Mouse (Mus musculus) MEL-GATA-1-ER (cell line): ENCODE data around the gene Spata31d1d.
"Not testable (repeated sequence)": the region's sequence is repeated elsewhere in the genome, so short reads cannot be mapped to it uniquely, and the experiment has no call there.

Experiments used
- DNase-seq: peaks from one replicate; pipeline ENCODE4 v3.0.0-alpha.2; 2012; ENCODE audit warnings: low read depth; ENCODE audit errors: extremely low read depth

Spata31d1d gene

GRCm38 (mm10) chr13:59733936-59734335 is 2.4 kb upstream of the Spata31d1d start:
- DNase-seq: peak; percentile 74

- DNase-seq: peak; percentile 69
Measured at GRCm38 (mm10) chr13:59728378-59729093, 3.0 kb downstream of the Spata31d1d start.

DNA sequence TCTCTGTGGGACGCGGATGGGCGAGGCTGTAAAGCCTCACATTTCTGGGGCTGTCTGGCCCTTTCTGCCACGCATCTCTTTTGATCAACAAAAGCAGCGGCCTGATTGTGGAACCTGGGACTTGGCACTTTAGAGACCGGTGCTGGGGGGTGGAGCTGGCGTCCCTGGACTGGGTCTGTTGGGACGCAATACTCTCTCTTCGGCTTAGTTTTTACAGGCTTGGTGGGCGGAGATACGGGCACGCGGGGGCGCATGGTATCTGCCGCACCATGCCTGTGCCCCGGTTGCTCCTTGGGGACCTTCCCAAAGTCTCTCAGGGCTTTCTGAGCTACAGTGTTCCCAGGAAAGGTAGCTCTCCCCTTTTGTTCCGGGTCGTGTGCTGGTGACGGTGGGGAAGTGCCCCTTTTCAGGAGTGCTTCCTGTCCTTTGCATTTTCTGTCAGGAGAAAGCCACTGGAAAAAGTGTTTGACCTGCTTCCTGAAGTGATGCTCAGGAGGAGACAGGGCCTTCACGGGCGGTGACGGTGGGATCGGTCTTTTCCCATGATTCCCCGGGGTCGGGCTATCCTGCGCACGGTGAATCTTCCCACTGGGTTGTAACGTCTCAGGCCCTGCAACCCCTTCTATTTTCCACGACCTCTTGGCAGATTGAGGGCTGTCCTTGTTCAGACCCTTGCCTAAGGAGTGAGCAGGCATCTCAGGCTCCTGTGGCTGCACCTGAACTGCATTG is 5.2 kb downstream of the Spata31d1d start:
- DNase-seq: no peak

DNA sequence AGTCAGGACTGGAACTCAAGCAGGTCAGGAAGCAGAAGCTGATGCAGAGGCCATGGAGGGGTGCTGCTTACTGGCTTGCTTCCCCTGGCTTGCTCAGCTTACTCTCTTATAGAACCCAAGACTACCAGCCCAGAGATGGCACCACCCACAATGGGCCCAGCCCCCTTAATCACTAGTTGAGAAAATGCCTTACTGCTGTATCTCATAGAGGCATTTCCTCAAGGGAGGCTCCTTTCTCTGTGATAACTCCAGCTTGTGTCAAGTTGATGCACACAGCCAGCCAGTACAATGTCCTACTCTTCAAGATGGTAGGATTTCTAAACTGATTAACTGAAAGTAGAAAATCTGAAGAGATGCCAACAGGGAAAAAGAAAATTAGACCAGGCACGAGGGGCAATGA is 9.5 kb downstream of the Spata31d1d start:
- not testable (repeated sequence) for DNase-seq

DNA sequence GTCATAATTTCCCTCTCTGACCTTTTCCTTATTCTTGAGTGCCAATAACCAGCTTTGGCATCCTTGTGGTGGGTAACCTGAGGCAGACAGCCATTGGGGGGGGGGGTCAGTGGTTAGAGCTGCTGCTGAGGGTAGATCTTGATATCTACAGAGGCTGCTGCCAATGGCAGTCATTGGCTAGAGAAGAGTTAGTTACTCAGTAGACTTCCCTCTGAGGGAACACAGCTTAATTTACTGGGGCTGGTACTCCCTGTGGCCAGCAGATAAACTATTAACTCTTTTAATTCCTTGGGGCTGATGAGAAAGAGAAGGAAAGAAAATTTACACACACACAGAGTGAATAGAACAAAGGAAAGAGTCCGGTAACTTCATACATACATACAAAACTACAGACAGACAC is 12.1 kb downstream of the Spata31d1d start:
- no peak for DNase-seq

DNA sequence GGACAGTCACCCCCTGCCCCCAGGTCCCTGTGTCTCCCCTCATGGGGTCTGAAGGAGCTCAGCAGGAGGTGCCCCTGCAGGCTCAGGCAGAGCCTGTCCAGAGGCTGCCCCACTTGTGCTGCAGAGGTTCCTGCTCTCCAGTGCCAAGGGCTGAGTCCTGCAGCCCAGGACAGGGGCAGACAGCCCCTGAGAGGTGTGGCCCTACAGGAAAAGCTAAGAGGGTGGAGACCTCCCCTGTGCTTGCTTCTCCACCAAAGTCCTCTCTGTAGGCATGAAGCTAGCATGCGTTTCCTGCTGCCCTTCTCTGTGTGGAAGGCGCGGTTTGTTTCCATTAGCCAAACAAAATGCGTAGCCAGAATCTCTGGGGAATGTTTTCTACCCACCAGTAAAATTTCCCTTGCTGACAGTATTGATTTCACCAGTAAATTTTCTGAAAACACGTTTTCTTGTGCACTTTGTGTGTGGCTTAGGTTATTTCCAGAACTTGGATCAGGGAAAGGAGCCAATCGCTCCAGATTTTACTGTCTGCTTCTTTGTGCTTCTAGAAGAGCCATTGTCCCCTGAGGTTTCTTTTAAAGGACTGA is 12.6 kb downstream of the Spata31d1d start:
- not testable (repeated sequence) for DNase-seq

DNA sequence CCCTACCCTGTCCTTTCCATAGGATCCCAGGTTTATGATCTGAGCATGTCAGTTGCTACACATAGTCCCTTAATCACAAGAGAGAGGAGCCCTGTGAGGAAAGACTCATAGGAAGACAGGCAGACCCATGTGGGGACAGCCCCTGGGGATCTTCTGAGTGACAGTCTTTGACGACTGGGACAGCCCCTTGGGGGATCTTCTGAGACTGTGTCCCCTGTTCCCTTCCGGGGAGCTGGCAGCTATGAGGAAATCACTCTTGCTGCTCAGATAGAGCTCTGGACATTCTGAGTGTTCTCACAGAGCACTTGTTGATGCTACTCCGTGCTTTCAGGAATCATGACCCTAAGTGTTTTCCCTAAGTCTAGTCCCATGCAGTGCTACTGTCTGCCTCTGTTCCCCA is 17.8 kb downstream of the Spata31d1d start:
- DNase-seq: no peak

DNA sequence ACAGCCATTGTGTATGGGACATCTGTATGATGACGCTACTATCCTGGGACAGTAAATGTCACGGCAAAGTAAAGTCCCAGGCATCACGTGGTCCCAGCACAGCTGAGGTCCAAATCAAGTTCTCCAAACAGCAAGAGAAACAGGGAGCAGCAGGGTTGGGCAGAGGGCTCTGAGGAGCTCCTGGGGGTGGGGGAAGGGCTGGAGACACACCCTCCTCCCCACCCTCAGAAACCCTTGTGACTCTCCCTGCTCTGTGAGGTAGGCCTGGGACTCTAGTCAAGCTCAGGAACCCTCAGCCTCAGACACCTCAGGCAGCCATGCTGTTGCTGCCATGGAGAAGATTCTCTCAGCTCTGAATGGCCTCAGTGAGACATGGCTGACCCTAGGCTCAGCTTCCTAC is 19.6 kb downstream of the Spata31d1d start, which contains the start of gene Spata31d1b:
TSS of gene Spata31d1b (plus strand) at position 301 of the 400 bp plus-strand sequence.
- not testable (repeated sequence) for DNase-seq

DNA sequence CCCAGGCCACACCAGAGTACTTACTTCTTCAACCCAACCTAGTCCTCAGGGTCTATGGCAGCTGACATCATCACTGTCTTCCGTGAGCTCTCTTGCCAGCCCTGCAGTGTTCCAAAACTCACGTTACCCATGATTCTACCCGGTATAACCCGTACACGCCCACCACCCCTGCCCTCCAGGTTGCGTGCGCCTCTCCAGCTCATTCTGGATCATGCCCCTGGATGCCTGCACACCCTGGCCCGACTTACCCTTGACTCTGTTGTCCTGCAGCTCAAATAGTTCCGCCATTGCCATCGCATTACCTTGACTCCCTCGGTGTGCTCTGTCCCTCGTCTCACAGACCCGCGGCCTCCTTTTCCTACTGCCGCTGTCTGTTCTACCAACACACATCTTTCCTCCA is 21.3 kb downstream of the Spata31d1d start, which contains the start of gene Spata31d1a:
TSS of gene Spata31d1a (minus strand) at position 101 of the 400 bp plus-strand sequence.
- DNase-seq: no peak

DNA sequence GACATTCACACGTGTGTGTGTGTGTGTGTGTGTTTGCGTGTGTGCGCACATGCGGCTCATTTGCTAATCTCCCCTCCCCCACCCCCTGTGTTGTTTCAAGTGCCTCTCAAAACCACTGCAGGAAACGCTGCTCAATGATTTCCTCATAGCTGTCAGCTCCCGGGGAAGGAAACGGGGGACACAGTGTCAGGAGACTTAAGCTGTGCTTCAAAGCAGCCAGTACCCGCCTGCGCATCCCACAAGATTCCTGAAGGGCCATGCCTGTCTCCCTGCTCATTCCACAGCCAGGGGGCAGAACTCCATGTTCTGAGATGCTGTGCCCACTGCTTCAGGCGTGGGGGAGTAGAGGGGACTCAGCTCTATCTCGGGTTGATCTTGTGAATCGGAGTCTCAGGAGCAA is 27.0 kb downstream of the Spata31d1d start:
- no peak for DNase-seq

DNA sequence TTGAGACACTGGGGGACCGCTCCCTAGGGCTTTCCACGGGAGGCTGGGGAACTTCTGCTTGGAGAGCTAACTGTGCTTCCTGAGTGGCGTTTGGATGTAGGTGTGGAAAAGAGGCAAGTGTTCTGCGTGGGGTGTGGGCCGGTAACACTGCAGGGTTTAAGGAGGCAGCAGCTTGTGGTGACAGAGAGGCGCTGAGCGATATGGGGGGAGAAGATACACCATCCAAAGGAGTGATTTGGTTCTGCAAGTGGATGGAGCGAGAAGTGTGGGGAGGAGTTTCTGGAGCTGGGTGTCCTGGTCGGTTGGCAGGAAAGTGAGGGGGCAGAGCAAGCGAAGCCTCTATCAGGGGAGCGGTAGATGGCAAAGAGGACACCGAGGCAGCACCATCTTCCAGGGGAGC is 28.0 kb downstream of the Spata31d1d start:
- no peak for DNase-seq

GRCm38 (mm10) chr13:59700137-59700536 is 31.4 kb downstream of the Spata31d1d start:
- DNase-seq: not testable (repeated sequence)

DNA sequence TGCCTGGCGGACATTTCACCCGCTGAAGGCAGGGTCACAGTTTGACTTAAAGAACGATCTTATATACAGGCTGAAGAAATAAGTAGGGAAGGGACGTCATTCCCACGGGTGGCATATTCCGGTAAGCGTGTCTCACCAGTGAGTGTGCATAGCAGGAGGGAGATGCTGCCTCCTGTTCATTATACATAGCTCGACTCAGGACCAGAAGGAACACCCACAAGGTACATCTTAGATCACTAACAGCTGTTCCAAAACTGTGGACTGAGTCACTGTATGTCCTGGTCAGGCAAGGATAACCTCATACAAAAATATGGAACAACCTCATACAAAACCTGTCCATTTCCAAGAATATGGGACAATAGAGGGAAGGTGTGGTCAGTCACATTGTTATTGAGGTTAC is 32.4 kb downstream of the Spata31d1d start:
- no peak for DNase-seq

DNA sequence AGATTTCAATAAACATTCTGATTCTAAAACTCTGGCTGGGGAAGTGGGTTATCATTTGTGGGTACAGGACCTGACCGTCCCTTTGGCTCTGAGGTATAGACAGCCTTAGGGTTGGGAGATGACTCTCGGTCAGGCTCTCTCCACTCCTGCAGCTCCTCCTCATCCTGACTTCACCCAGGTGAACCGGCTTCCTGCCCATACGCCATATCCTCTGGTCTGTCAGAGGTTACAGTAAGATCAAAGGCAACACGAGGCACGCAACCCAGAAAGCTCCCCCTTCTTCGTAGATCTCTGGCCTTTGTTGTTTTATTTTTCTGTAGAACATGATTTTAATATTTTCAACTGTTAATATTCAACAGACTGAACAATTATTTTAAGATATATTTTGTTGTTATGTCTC is 35.8 kb downstream of the Spata31d1d start:
- no peak for DNase-seq

- no peak for DNase-seq
Measured at GRCm38 (mm10) chr13:59694008-59694407, 37.5 kb downstream of the Spata31d1d start, which contains the start of gene 4921517D22Rik. TSS of gene 4921517D22Rik (minus strand) at chr13:59694108.

DNA sequence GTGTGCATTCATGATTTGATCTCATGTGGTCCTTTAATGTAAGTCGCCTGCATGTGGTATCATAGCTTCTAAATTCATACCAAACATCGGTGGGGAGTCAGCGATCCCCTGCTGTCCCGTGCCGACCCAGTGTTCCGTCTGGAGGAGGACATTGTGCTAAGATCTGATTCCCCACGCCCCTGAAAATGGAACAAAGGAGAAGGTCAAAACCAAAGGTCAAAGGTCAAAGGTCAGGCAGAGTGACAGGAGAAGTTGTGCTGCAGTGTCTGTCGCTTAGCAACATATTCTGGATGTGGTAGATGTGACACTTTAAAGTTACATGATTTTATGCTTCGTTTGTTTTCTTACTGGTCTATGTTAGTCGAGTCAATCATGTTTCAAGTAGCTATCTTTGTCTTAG is 40.1 kb downstream of the Spata31d1d start:
- DNase-seq: no peak

DNA sequence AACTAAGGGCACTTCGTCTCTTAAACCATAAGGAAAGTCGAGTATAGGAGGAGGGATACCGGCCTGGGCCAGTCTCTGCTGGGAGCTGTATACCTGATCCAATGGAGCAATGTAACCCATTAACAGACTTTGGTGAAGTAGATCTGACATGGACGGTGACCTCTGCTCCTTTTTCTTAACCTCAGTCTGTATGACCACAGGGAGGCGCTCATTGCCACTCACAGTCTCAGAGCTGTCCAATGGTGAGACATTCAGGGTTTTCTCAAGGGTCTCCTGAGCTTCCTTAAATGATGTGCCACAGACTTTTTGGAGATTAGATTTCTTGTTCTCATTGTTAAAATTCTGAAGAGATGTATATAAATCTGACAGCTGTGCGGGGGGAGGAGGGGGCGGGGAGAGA is 41.0 kb downstream of the Spata31d1d start:
- DNase-seq: no peak

- DNase-seq: no peak
Measured at GRCm38 (mm10) chr13:59689843-59690242, 41.7 kb downstream of the Spata31d1d start.

DNA sequence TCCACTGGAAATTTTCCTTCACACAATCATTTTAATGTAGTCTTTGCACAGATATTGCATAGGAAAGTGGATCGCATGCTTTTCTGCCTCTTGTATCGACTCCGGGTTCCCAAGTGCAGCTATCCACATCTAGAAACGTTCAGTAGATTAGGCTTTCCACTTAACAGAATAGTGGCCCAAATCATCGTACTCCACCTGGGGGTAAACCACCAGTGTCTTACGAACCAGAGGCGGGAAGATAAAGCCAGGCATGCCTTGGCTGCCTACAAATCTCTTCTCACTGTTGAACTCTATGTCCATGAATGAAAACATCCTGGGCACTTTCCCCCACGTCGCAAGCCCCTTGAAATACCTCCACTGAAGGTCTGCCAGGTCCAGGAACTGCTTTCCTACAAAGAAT is 42.2 kb downstream of the Spata31d1d start:
- no peak for DNase-seq

GRCm38 (mm10) chr13:59688338-59688770 is 43.2 kb downstream of the Spata31d1d start:
- no peak for DNase-seq

DNA sequence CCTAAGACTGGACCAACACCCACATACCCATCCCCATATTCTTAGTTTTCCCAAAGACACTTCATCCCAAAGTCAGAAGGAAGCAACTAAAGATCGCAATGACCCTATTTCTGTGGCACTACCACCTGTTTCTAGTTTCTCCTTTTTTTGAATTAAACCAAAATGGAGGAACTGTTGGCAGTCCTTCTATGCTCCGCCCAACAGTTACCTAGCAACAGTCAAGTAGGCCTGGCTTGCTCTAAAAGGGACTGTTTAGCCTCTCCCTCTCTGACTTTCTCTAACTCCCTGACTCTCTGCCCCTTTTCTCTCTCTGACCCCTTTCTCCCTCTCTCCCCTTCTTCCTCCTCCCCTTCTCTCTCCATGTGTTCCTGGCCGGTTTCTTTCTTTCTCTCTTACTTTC is 46.3 kb downstream of the Spata31d1d start:
- DNase-seq: no peak

DNA sequence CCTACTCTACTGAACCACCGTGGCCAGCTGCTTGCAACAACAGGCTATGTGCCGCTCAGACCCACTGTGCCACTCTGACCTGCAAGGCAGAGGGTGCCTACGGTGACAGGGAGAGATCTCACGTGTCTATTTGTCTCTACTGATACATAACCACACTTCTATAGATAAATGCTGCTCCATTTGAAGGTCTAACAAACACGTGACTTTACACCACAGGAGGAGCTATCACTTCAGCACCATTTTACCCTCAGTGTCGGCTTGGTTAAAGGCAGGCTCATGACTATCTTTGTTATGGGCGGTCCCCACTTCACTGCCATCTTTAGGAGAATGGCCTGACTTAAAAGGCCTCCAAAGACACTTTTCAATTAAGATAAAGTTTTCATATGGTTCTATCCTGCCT is 48.9 kb downstream of the Spata31d1d start:
- peak; percentile 70 for DNase-seq
